Mouse (Mus musculus) lung, postnatal 0 days (tissue): ENCODE results near the gene Tdrd3. TPM values are rescaled to one million over a fixed set of nuclear protein-coding genes. Genes with fewer than 3 reads are reported as not detected.

Experiments used
- ATAC-seq: fragments of 200-750 bp; cut with Nextera tagmentation; 2 replicates; pipeline ENCODE4 v1.8.0; 2017; ENCODE audit warnings: moderate library complexity
- DNase-seq: peaks from one replicate; pipeline ENCODE4 v3.0.0-alpha.2; 2016; ENCODE audit warnings: low spot score
- H3K27ac ChIP-seq: fragments of 300-500 bp; sonication (generic); 2 replicates; pipeline ENCODE4 v1.5.1; 2014; ENCODE audit warnings: antibody characterized with exemption, mild to moderate bottlenecking, low read length, mixed read lengths
- H3K27me3 ChIP-seq: fragments of 300-500 bp; sonication (generic); replicated peaks from 2 replicates; pipeline ENCODE4 v1.6.1; 2014; ENCODE audit warnings: low read length, mixed read lengths; ENCODE audit not compliant: insufficient read depth
- H3K36me3 ChIP-seq: fragments of 300-500 bp; sonication (generic); 2 replicates; pipeline ENCODE4 v1.6.1; 2014; ENCODE audit warnings: low read length, mixed read lengths; ENCODE audit not compliant: insufficient read depth
- H3K4me1 ChIP-seq: fragments of 300-500 bp; sonication (generic); 2 replicates; pipeline ENCODE4 v1.6.1; 2014; ENCODE audit warnings: antibody characterized with exemption, low read depth, low read length, mixed read lengths; ENCODE audit not compliant: insufficient read depth
- H3K4me2 ChIP-seq: fragments of 300-500 bp; sonication (generic); replicated peaks from 2 replicates; pipeline ENCODE4 v1.6.1; 2014; ENCODE audit warnings: low read depth, mild to moderate bottlenecking, low read length, moderate library complexity, mixed read lengths
- H3K4me3 ChIP-seq: fragments of 300-500 bp; sonication (generic); 2 replicates; pipeline ENCODE4 v1.5.1; 2014; ENCODE audit warnings: low read depth, low read length
- H3K9ac ChIP-seq: fragments of 300-500 bp; sonication (generic); replicated peaks from 2 replicates; pipeline ENCODE4 v1.6.1; 2014; ENCODE audit warnings: low read depth, mild to moderate bottlenecking
- H3K9me3 ChIP-seq: fragments of 300-500 bp; sonication (generic); 2 replicates; pipeline ENCODE4 v1.6.1; 2016; ENCODE audit warnings: low read length, mixed read lengths
- CTCF ChIP-seq: IDR thresholded peaks from 2 replicates; pipeline ENCODE4 v1.5.1; 2016; ENCODE audit warnings: antibody characterized with exemption, mild to moderate bottlenecking
- EP300 ChIP-seq: IDR thresholded peaks from 2 replicates; pipeline ENCODE4 v1.6.1; 2016; ENCODE audit warnings: antibody characterized with exemption, mild to moderate bottlenecking, control low read depth
- WGBS: fragments of 180-500 bp; shearing (Covaris S2); extraction: QIAGEN DNeasy Blood & Tissue Kit; methylation state at CpG from one replicate; pipeline ENCODE4 v1.1.7; 2014; 5-methylcytosine and 5-hydroxymethylcytosine counted together
- polyA plus RNA-seq: library from polyadenylated mRNA; unstranded; fragments of >200 nt; fragmentation: Nextera tagmentation; extraction: Ambion mirVana; gene quantifications from 2 replicates; pipeline ENCODE4 v1.2.1, GENCODE M21; 2015

The Tdrd3 gene
- polyA plus RNA-seq = 15.5 and 20.6 TPM in 2 replicates

DNA sequence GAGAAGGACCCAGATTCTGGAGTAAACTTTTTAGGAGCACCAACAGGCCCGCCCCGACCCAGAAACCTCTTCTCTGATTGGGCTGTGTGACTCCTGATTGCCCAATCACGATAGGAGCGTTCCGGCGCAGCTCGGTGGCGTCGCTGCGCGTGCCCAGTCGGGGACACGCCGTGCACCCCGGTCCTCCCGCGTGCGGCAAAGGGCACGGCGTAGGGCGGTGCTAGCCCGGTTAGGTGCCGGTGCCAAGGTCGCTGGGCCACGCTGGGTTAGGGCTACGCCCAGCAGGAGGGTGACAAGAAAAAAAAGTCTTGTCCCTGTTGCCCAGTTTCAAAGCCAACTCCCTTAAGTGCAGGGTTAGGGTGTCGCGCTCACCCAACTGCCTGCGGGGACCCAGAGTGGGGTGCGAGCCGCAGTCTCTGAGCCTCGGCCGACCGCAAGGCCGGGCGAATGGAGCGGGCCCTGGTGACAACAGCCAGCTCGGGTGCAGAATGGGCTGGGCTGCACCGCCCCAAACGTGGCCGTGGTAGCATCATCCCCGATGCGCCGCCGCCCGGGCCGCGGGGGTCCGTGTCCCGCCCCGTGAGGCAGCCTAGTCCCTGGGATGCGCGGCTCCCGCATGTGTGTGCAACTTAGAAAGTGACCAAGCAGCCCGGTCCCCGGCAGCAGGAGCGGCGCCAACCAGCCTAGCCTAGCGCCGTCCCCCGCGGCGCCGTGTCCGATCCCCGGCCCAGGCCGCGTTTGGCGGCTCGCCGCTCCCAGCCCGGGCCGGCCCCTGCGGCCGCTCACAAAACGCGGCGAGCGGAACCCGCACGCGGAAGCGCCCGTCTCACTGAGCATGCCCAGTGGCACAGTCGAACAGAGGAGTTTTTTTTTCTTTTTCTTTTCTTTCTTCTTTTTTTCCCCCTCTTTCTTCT lies at the start of gene Tdrd3:
Tdrd3 (plus strand) TSS at position 832 of the 914 bp plus-strand sequence.
- ATAC-seq = peak; percentile 94
- Histone ChIP-seq H3K27me3 (no peaks in the 10 kb centered on the region), H3K27ac (peak within 1 kb of the TSS; percentile 100), H3K36me3 (no peaks in the 10 kb centered on the region), H3K9ac (peak within 1 kb of the TSS; percentile 95), H3K4me3 (peak within 1 kb of the TSS; percentile 90), H3K4me1 (no peaks in the 10 kb centered on the region; the same call in 1 of the 2 replicates), H3K9me3 (no peaks in the 10 kb centered on the region), H3K4me2 (peak within 1 kb of the TSS; percentile 92)
- no peak; the same call in 1 of the 2 replicates for TF ChIP-seq EP300
- 0 out of 2 replicates have a peak, but pooled peaks have one; percentile 9 for TF ChIP-seq CTCF
- under 1% methylated on average over 74 of the region's 85 CpGs for WGBS
- peak; percentile 97 for DNase-seq

DNA sequence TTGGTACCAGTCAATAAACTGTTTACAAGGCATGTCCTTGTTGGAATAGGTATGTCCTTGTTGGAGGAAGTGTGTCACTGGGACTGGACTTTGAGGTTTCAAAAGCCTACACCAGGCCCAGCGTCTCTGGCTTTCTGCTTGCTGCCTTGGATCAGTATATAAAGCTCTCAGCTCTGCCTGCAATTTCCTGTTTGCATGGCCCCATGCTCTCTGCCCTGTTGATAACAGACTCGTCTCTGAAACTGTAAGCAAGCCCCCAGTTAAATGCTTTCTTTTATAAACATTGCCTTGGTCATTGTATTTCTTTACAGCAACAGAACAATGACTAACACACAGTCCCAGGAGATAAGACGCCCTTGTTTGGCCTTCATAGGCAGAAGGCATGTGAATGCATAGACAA lies 49.3 kb upstream of the Tdrd3 start:
- ATAC-seq = peak; percentile 86
- 34% methylated on average over 3 of the region's 3 CpGs for WGBS

DNA sequence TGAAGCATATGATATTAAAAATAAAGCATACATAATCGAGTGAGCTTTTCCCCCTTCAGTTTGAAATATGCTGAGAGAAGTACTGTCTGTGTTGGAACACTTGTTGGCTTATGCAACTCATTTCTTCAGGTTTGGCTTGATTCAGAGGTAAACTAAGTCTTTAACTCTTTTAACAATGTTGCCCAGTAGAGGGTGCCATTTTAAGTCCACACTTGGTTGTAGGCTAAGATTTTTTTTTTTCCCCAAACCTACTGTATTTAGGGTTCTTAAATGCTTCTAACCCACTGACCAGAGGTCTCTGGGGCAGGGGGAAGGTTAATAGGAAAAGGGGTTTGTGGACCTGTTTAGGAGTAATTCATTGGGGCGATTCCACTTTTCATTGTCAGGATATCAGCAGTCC lies 33.4 kb upstream of the Tdrd3 start:
- no peak overlapping the region for H3K4me2 ChIP-seq
- no peak overlapping the region for H3K4me3 ChIP-seq
- DNase-seq (no peak), ATAC-seq (no peak)
- no peak for TF ChIP-seq CTCF
- no peak for TF ChIP-seq EP300
- no peaks in the 10 kb centered on the region for H3K27me3 ChIP-seq
- H3K36me3 ChIP-seq = no peaks in the 10 kb centered on the region
- 68% methylated on average over 2 of the region's 2 CpGs for WGBS
- no peak overlapping the region for H3K27ac ChIP-seq
- no peak overlapping the region for H3K9ac ChIP-seq
- H3K4me1 ChIP-seq = no peaks in the 10 kb centered on the region
- no peaks in the 10 kb centered on the region for H3K9me3 ChIP-seq

More for the DNA sequence above, 49.3 kb upstream of the Tdrd3 start:
- no peak overlapping the region for H3K9ac ChIP-seq
- no peaks in the 10 kb centered on the region for H3K9me3 ChIP-seq
- no peak for TF ChIP-seq CTCF
- TF ChIP-seq EP300 = peak; percentile 91
- no peak overlapping the region for H3K27ac ChIP-seq
- H3K4me3 ChIP-seq = no peak overlapping the region
- H3K36me3 ChIP-seq = no peaks in the 10 kb centered on the region
- DNase-seq = peak; percentile 46
- H3K4me2 ChIP-seq = no peak overlapping the region
- H3K27me3 ChIP-seq = no peaks in the 10 kb centered on the region
- H3K4me1 ChIP-seq = no peaks in the 10 kb centered on the region

DNA sequence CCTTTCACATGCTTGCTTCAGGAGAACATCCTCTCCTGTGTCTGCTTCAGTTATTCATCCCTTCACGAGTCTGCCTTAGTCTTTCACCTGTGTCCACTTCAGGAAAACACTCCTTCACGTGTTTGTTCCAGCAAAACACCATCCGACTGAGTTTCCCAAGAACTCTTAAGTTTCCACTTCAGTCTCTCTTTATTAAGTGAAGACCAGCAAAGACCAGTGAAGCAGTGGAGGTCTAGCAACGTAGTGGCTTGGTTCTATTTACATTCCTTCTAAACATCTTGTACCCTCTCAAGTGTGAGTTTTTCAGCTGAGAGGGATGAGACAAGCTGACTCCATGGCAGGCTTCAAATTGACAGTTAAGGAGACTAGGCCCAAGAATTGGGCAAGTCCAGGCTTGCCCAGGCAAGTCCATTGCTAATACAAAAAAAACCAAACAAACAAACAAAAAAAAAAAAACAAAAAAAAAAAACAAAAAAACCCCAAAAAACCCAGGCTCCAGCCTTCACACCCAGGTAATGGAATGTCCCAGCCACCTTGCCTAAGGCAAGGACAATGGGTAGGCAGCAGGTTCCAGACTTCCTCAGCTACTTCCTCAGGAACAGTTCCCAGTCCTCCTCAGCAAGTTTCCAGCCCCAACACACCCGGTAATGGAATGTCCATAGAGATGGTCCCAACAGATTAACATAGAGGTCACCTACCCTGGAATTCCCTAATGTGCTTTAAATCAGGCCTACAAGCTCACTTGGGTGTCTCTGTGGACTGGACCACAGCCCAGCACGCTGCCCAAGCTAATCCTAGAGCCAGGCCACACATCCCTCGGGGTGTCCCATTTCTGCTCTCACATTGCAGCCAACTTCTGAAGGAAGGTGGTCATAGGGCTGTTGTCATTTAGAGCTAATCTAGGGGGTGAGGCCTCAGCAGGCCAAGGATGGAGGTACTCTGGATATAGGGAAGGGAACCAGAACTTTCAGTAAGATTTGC lies 31.9 kb upstream of the Tdrd3 start:
- Histone ChIP-seq H3K4me2 (no peak overlapping the region), H3K27me3 (no peaks in the 10 kb centered on the region), H3K4me3 (no peak overlapping the region), H3K36me3 (no peaks in the 10 kb centered on the region), H3K9ac (no peak overlapping the region), H3K27ac (no peak overlapping the region), H3K9me3 (no peaks in the 10 kb centered on the region), H3K4me1 (no peaks in the 10 kb centered on the region)
- 54% methylated on average over 7 of the region's 7 CpGs for WGBS
- peak; percentile 77 for ATAC-seq
- TF ChIP-seq CTCF (no peak), EP300 (0 out of 2 replicates have a peak, but pooled peaks have one; percentile 30)
- DNase-seq = peak; percentile 65

DNA sequence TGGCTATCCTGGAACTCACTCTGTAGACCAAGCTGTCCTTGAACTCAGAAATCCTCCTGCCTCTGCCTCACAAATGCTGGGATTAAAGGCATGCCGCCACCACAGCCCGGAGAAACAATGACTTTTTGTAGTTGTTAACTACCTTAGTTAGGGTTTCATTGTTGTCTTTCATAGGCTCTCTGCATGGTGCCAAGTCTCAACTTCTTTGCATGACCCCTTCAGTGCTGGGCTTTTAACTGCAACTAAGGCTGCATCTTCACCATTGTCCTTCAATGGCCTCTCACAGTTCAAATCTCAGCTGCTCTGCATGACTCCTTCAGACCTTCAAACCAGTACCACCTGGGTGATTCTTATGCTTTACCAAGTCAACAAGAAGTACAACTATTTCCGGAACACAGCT lies 23.3 kb upstream of the Tdrd3 start:
- 92% methylated on average over 3 of the region's 3 CpGs for WGBS
- TF ChIP-seq EP300 = no peak
- no peak for TF ChIP-seq CTCF
- H3K4me3 ChIP-seq = no peak overlapping the region
- DNase-seq = no peak
- no peaks in the 10 kb centered on the region for H3K4me1 ChIP-seq
- H3K36me3 ChIP-seq = no peaks in the 10 kb centered on the region
- H3K27ac ChIP-seq = no peak overlapping the region
- no peaks in the 10 kb centered on the region for H3K9me3 ChIP-seq
- no peak overlapping the region for H3K4me2 ChIP-seq
- H3K27me3 ChIP-seq = no peaks in the 10 kb centered on the region
- ATAC-seq = no peak
- H3K9ac ChIP-seq = no peak overlapping the region

DNA sequence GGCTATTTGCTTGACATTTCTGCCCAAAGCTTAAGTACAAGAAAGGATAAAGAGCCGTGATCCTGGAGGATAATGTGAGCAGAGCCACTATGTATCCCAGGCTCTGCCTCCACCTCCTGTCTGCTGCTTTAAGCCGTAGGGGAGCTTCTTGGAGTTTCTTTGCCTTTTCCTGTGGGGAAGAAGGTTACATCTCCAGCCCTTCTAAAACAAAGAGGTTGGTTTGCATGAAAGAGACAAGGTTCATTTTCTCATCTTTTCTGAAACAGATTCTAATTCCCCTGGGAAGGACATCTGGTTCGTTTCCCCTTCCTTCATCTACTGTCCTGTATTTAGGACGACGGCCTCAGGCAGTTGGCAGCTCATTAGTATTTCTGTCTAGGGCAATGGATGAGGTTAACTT lies 19.8 kb upstream of the Tdrd3 start:
- H3K4me3 ChIP-seq = no peak overlapping the region
- WGBS = 66% methylated on average over 5 of the region's 5 CpGs
- H3K27ac ChIP-seq = no peak overlapping the region
- no peaks in the 10 kb centered on the region for H3K36me3 ChIP-seq
- no peaks in the 10 kb centered on the region for H3K4me1 ChIP-seq
- no peaks in the 10 kb centered on the region for H3K9me3 ChIP-seq
- no peak for DNase-seq
- ATAC-seq = no peak
- H3K27me3 ChIP-seq = no peaks in the 10 kb centered on the region
- H3K9ac ChIP-seq = no peak overlapping the region
- no peak overlapping the region for H3K4me2 ChIP-seq
- TF ChIP-seq CTCF (no peak), EP300 (no peak)
